Mouse (Mus musculus) embryonic stem cell, embryonic (primary cell): Measurements from ENCODE around the gene Nup153.

Experiments used
- CTCF ChIA-PET, 4 experiments: fragments of 300-600 bp in 2 of 4; fragments of 350-600 bp in 2 of 4; sonication (Branson Sonifier 250); formaldehyde crosslinking; loops; one replicate each; lab custom pipeline; 2022; ENCODE audit warnings: inconsistent platforms in 2 of 4; lab: Charles Lee
- POLR2A ChIA-PET, 4 experiments: fragments of 300-600 bp in 2 of 4; fragments of 350-600 bp in 2 of 4; sonication (Branson Sonifier 250); formaldehyde crosslinking; loops; one replicate each; lab custom pipeline; 2022; ENCODE audit warnings: antibody characterized with exemption in 4 of 4, inconsistent platforms in 1 of 4; lab: Charles Lee

Nup153 gene

DNA sequence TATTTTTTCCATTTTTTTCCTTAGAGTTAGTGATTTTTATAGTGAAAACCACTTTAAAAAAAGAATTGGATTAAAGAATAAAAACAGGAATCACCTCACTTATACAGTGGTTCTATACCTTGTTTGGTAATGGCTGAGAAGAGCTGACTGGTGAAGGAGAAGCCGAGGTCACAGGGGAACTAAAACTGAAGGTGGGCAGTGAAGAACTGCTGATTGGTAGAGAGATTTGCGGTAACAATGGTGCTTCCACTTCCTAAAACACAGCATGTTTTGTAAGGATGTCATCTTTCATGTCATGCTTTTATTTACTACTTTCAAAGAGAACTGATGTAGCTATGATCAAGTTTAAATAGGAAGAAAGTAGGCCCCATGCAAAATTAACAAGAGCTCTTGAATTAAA is 26.3 kb downstream of the Nup153 start:
- POLR2A ChIA-PET = interaction anchor here in 2 of 4 experiments (1.0 to 6.1 kb wide), 11 partner anchors 8 to 25 kb away, joined by 3 to 43 read pairs (median 5); no protein-coding TSS in a partner anchor
- CTCF ChIA-PET = interaction anchor here in 2 of 4 experiments (0.6 kb wide), 2 partner anchors 254 to 522 kb away, joined by 3 to 8 read pairs; no protein-coding TSS in a partner anchor

DNA sequence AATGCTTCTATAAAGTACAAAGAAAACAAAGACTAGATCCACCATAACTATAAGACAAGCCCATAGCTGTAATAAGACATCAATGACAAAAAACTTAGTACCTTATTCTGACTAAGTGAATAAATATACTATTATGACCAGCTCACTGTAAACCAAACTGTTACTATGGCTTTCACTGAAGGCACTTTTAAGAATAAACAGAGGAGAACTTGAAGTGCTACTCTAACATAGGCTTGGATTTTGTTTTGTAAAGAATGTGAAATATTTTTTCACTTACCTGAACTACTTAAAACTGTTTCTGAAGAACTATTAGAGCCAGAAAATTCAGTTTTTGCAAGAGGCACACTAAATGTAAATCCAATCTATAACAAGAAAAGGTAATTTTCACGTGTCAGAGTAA is 28.4 kb downstream of the Nup153 start:
- CTCF ChIA-PET = no interaction called here
- POLR2A ChIA-PET = interaction anchor here in 1 of 4 experiments (0.7 to 6.1 kb wide), 7 partner anchors 9 to 646 kb away, joined by 3 to 43 read pairs (median 5); no protein-coding TSS in a partner anchor

DNA sequence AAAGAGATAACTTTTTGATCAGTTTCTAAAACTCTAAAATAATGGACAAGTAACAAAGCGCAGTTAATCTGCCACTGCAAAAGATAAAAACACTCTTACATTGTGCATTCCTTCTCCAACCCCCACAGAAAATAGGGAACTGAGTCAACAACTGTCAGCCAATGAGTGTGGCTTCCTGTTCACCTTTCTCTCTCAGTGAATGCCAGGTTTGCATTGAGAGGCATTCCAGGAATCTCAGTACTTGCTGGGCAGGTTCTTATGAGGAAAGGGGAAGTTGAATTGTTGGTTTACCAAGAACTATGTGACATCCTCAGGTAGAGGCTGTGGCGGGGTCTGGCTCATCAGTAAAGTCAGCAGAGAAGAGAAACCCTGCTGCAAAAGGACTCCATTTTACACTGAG is 31.0 kb downstream of the Nup153 start:
- POLR2A ChIA-PET = interaction anchor here in 1 of 4 experiments (1.2 to 6.0 kb wide), 3 partner anchors 11 to 23 kb away, joined by 4 to 43 read pairs (median 7); no protein-coding TSS in a partner anchor
- CTCF ChIA-PET = no interaction called here

DNA sequence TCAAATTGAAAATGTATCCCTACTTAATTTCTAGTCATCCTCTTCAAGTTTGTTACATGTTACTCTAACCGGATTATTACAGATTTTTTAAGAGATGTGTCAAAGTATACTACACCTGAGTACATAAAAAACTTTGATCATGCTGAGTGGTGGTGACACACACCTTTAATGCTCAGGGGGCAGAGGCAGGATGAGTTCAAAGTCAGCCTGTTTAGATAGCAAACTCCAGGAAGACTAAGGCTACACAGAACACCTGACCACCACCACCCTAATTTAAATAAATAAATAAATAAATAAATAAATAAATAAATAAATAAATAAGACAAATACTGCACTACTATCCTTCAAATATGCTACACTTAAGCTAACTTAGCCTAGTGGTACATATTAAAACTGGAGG is 31.8 kb downstream of the Nup153 start:
- ChIA-PET CTCF (no interaction called here), POLR2A (interaction anchor here in 2 of 4 experiments (1.2 to 6.0 kb wide), 8 partner anchors 11 to 29 kb away, joined by 4 to 43 read pairs (median 8); no protein-coding TSS in a partner anchor)

DNA sequence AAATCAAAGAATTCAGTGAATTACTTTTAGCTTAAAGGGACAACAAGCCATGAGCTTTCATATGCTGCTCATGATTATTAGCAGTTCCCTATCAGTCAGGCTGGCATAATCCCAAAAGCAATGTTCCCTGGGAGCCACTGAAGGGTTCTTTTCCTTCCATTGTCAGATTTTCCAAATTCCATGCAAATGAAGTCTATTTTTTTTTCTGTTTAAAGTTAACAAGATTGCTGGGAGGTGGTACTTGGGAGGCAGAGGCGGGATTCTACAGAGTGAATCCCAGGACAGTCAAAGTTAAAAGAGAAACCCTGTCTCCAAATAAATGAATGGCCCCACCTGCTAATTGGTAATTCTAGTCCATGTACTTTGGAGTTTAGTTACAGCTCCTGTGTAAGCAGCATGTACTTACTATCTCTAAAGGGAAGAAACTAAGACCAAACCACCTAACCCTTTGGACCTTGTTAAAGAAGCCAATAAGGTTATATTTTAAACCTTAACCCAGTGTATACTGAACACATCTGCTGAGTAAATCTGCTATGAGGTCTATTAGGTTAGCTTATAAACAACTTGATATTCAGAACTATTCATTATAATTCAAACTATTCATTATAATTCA is 32.3 kb downstream of the Nup153 start:
- ChIA-PET CTCF (no interaction called here), POLR2A (interaction anchor here in 3 of 4 experiments (0.8 to 6.0 kb wide), 17 partner anchors 8 to 347 kb away, joined by 3 to 43 read pairs (median 5); partner anchors contain the start of gene Kdm1b (in 1 of the 3))

DNA sequence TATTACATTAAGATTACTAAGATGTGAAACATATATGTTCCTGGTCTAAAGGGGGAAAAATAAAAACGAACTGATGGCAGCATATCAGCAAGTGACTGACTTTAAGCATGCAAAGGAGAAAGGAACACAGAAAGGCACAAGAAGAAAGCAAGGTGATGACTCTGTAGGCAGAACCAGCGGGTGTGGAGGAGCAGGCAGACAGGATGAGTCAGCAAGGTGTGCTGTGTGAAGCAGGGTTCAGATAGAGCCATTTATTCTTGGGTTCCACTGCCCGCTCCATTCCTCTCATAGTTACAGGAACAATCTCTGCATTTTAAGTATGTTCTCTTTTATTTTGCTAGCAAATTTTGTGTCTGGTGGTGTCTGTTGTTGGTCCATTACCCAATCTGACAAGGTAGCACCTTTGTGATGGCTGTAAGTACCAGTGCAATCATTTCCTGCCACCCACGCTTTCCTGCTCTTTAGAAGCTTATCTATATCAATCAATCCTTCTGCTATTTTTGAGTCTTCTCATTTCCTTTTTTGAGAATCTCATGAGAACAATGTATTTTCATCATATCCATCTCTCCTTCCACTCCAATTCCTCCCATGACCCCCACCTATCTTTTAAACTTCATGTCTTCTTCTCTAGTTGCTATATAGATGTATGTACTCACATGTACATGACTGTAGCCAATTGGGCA is 37.0 kb downstream of the Nup153 start:
- CTCF ChIA-PET = no interaction called here
- POLR2A ChIA-PET = no interaction called here

DNA sequence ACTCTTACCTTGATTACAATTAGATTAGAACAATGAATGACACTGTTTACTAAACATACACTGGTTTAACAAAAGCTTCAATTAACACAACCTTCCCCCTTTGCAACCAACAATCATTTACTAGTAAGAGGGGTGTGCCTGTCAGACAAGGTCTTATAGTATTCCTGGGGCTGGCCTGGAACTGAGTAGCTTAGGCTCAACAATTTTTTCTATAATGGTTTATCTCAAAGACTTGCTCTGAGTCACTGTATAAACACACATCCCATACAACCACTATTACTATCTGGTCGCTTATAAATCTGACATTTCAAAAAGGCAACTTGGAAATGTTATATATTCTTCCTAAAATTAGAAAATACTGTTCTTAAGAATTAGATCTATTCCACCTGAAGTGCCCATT is 44.4 kb downstream of the Nup153 start:
- POLR2A ChIA-PET = interaction anchor here in 3 of 4 experiments (0.8 to 5.4 kb wide), 8 partner anchors 8 to 45 kb away, joined by 3 to 43 read pairs (median 4); no protein-coding TSS in a partner anchor
- CTCF ChIA-PET = no interaction called here

DNA sequence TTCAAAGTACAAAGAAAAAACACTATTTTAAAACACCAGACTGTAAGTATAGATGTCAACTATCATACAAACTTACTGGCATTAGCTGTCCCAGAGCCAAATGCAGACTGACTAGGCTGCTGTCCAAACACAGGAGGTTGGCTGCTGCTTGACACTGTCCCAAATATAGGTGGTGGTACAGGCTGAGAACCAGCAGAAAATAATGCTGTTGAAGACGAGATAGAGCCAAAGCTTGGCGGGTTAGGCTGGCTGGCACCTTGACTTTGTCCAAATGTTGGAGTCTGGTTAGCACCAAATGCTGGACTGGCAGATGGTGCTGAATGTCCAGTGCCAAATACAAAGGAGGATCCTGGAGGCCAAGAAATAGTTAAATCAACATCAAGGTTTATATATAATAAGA is 44.8 kb downstream of the Nup153 start:
- CTCF ChIA-PET = no interaction called here

DNA sequence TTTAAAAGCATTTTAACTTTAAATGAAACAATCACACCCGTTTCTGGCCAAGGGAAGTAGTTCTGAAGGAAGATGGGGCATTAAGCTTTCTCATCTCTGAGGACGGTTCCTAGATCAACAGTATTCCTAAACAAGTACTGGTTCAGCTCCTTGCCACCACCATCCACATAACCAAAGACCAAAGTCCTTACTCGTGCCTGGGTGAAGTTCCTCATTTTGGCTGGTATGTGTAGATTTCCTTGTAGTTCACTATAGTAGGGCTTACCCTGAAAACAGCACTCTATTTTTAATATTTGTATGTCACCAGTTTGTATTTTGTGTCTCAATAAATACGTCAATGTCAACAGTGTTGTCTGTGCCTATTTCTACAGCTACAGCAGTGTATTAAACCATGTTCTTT is 50.0 kb downstream of the Nup153 start:
- ChIA-PET CTCF (interaction anchor here in 2 of 4 experiments (0.6 to 1.1 kb wide), 2 partner anchors 9 to 154 kb away, joined by 3 to 4 read pairs; no protein-coding TSS in a partner anchor), POLR2A (interaction anchor here in 3 of 4 experiments (0.7 to 5.6 kb wide), 12 partner anchors 8 to 1331 kb away, joined by 3 to 28 read pairs (median 4); no protein-coding TSS in a partner anchor)

More for the DNA sequence above, 44.8 kb downstream of the Nup153 start:
- POLR2A ChIA-PET = interaction anchor here in 2 of 4 experiments (0.9 to 5.4 kb wide), 7 partner anchors 8 to 46 kb away, joined by 3 to 43 read pairs (median 4); no protein-coding TSS in a partner anchor

DNA sequence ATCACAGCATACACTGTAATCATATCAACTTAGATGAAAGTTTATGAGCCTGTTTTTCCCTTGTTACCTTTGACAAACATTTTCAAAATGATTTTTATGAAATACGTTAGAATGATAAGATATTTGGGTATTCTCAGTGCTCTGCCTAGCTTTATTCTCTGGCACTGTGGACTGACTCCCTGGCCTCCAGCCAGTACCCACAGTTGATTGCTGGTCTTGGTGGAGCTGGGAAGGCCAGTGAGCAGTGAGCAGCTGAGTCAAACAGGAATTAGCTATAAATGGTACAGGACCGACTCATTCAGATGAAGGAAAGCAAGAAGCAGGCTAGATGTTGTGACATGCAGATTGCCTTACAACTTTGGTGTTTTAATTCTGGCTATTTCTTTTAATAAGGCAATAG is 53.1 kb downstream of the Nup153 start:
- POLR2A ChIA-PET = interaction anchor here (0.7 to 5.6 kb wide), 14 partner anchors 9 to 217 kb away, joined by 3 to 28 read pairs (median 4); no protein-coding TSS in a partner anchor

DNA sequence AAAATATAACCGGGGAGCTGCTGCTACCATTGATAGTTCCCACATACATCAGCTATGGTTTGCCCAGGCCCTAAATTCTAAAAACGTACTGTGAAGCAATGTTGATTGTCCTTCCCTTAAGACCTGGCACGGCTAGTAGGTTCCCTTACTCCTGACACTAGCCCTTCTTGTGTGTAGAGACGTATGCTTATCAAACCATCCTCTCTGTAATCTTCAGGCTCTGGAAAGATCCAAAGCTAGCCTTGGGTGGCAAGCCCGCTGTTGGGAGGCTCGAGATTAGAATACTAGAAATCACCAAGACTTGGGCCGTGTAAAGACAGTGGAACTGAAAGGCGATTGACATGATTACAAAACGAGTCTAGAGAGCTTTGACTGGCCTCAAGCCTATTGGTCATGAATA is 57.2 kb downstream of the Nup153 start:
- CTCF ChIA-PET = interaction anchor here in 2 of 4 experiments (0.6 to 1.5 kb wide), 2 partner anchors 32 to 359 kb away, joined by 3 to 4 read pairs; no protein-coding TSS in a partner anchor
- POLR2A ChIA-PET = interaction anchor here (0.5 to 3.0 kb wide), 20 partner anchors 8 to 556 kb away, joined by 3 to 16 read pairs (median 5); partner anchors contain the start of gene Nup153 (in 1 of the 4)

More for the DNA sequence above, 53.1 kb downstream of the Nup153 start:
- CTCF ChIA-PET = no interaction called here

DNA sequence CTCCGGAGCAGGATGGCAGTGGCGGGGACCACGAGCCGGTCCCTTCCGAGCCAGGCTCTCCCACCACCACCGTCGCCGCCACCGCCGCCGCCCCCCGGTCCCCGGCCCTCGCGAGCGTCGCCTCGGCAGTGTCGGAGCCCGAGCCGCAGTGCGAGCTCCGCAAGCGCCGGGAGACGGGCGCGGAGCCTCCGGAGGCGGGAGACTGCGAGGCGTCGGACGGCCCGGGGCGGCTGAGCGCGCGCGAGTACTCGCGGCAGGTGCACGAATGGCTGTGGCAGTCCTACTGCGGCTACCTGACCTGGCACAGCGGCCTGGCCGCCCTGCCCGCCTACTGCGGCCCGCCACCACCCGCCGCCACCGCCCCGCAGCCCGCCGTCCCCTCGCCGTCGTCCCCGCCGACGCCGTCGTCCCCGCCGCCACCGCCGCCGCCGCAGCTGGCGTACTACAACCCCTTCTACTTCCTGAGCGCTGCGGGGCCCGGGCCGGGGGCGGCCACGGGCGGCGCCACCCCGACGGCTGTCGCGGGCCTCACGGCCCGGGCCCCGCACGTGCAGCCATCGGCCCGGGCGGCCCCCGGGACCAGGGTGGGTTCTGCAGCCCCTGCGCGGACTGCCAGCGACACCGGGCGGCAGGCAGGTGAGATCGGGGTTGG is 58.0 kb downstream of the Nup153 start:
- ChIA-PET CTCF (interaction anchor here in 1 of 4 experiments (1.5 kb wide), 1 partner anchor 359 kb away, joined by 4 read pairs; no protein-coding TSS in a partner anchor), POLR2A (interaction anchor here in 2 of 4 experiments (1.1 to 3.0 kb wide), 9 partner anchors 13 to 88 kb away, joined by 3 to 12 read pairs (median 5); partner anchors contain the start of gene Nup153 (in 1 of the 2))

DNA sequence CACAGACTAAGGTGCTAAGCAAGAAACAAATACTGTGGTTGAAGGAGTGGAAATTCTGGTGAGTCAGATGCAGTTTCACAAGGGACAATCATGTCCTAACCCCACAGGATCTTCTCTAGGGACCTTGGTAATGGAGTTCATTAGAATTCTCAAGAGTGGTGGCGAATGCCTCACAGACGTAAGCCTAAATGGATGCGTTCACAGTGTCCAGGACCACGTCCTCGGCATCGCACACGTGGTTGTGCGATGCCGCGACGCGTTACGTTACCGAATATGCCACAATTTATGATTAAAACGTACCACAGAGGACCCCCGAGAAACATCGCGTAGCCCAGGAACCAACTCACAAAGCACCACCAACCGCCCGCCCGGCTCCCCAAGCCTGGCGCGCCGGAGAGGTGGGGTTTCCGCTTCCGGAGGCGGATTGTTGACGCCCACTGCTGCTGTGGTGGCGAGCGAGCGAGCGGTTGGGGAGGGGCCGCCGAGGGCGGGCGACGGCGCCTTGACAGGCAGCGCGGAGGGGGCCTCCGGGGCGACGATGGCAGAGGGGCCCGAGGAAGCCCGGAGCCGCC is 58.6 kb downstream of the Nup153 start, which contains the start of gene Fam8a1:
Fam8a1 (plus strand) TSS at position 475 of the 572 bp plus-strand sequence.
- ChIA-PET POLR2A (interaction anchor here in 1 of 4 experiments (1.9 to 2.0 kb wide), 2 partner anchors 19 to 22 kb away, joined by 5 to 6 read pairs; no protein-coding TSS in a partner anchor), CTCF (no interaction called here)

DNA sequence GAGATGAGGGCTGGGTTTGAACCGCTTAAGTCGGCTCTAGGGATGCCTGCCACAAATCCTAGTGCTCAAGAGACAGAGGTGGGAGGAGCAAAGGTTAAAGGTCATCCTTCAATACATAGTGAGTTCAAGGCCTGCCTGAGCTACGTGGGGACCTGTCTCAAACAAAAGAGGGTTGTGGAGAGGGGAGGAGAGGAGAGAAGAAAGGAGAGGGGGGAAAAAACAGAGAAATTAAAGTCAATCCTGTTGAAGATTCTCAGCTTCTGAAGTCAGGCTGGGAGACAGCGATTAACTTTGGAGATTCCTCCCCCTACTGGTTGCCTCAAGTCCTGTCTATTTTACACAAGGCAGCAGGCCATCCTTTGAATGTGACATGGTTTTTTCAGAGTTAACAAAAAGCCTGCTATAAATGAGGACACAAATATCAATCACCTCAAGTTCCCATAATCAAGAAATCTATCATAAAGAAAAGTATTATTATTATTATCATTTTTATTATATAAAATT is 64.2 kb downstream of the Nup153 start:
- CTCF ChIA-PET = interaction anchor here in 2 of 4 experiments (0.6 to 1.6 kb wide), 5 partner anchors 8 to 502 kb away, joined by 3 to 6 read pairs (median 6); partner anchors contain the start of gene Cap2 (in 1 of the 2)
- POLR2A ChIA-PET = interaction anchor here in 2 of 4 experiments (0.9 to 2.1 kb wide), 2 partner anchors 13 to 20 kb away, joined by 3 to 4 read pairs; no protein-coding TSS in a partner anchor

DNA sequence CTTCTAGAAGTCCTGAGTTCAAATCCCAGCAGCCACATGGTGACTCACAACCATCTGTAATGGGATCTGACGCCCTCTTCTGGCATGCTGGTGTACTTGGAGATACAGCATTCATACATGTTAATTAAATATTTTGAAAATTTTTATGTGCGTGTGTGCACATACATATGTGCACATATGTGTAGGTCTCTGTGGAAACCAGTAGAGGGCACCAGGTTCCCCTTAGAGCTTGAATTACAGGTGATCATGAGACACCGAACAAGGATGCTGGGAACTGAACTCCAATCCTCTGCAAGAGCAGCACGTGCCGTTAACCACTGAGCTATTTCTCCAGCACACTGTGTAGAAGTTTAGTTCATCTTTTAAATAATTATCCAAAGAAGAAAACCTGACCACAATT is 68.5 kb downstream of the Nup153 start:
- POLR2A ChIA-PET = interaction anchor here in 2 of 4 experiments (0.6 to 1.6 kb wide), 4 partner anchors 9 to 224 kb away, joined by 3 to 5 read pairs (median 4); no protein-coding TSS in a partner anchor
- CTCF ChIA-PET = interaction anchor here (0.6 to 2.2 kb wide), 7 partner anchors 12 to 358 kb away, joined by 3 to 11 read pairs (median 3); no protein-coding TSS in a partner anchor

DNA sequence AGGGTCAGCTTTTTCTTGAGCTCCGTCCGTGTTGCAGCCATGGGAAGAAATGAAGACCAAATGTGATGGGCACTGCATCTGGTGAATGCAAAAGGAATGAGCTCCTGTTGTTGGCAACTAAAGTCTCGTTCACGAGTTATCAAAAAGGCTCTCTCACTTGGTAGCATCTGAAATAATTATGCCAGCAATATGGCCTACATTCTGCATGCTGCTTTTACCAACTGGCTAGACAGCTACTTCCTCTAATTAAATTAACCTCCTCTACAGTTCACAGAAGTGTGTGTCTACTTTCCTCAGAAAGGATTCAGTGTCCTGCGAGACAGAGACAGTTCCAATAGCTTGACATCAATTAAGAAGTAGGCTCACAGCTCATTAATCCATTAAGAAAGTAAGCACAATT is 73.2 kb downstream of the Nup153 start:
- ChIA-PET CTCF (interaction anchor here in 2 of 4 experiments (1.3 to 1.6 kb wide), 2 partner anchors 8 to 9 kb away, joined by 3 to 6 read pairs; no protein-coding TSS in a partner anchor), POLR2A (interaction anchor here in 1 of 4 experiments (0.9 to 1.7 kb wide), 4 partner anchors 8 to 19 kb away, joined by 3 to 6 read pairs (median 4); no protein-coding TSS in a partner anchor)

DNA sequence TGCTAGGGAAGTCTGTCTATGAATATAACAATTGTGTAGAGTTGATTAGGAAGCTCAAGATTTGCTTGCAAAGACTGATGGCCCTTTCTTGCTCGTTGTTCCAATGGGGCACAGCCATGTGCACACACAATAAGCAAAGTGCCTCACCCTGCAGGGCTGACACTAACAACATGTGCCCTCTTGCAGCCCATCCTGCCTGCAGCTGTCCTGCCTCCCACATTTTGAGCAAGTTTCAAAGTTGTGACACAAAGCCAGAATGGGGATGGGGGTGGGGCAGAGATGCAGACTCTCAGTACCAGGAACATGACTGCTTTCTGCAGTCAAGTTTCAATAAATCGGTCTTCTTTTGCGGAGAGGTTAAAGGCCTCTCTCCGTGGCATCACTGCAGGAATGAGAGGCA is 74.1 kb downstream of the Nup153 start:
- ChIA-PET CTCF (interaction anchor here in 1 of 4 experiments (1.3 kb wide), 1 partner anchor 9 kb away, joined by 3 read pairs; no protein-coding TSS in a partner anchor), POLR2A (no interaction called here)
